9 mouse cellular contexts compared by ENCODE assay signal in genomic region chr9:44652027-44652426, GRCm38 (mm10). TPM values are rescaled to one million over a fixed set of nuclear protein-coding genes. Genes with fewer than 3 reads are reported as not detected.
DNase-seq lines count a peak whose midpoint lies in the region; ATAC-seq and TF ChIP-seq lines count a peak whose summit lies in the region.
"Had no signal": no experiment of that assay in that cellular context is flagged by ENCODE, and none has a peak within 500 bp of the region (broad histone marks: within the 10 kb centered on the region; RNA-seq: fewer than 3 reads in every experiment).

No protein-coding gene starts in this region.

- no peak overlapping the region for H3K9ac ChIP-seq in intestine, postnatal 0 days (ENCODE audit: low read depth, low read length)
- H3K9ac ChIP-seq in midbrain, embryonic 13.5 days (replicated peaks): no peak overlapping the region

- intact Hi-C loops in gastrocnemius, postnatal 36 days (cut with DNase I): loop anchor here (2.0 kb wide), 1 partner anchor 145 kb away; no protein-coding TSS in a partner anchor
- intact Hi-C loops in left cerebral cortex, postnatal 4 days (cut with DNase I): loop anchor here (1.0 to 10.0 kb wide), 3 partner anchors 83 to 493 kb away; partner anchors contain the start of genes Phldb1 and Upk2

- H3K27ac ChIP-seq in intestine, postnatal 0 days (ENCODE audit: low read depth, low read length): no peak overlapping the region
- no peak overlapping the region for H3K27ac ChIP-seq in midbrain, embryonic 13.5 days

- no peaks in the 10 kb centered on the region for H3K4me1 ChIP-seq in intestine, postnatal 0 days (replicated peaks; ENCODE audit: control insufficient read depth, insufficient read depth, low read length)
- peaks cover 8% of the 10 kb centered on the region; the same call in 1 of the 2 replicates for H3K4me1 ChIP-seq in midbrain, embryonic 13.5 days (replicated peaks)

- WGBS in intestine, postnatal 0 days: 15% methylated on average over 8 of the region's 8 CpGs
- 9% methylated on average over 8 of the region's 8 CpGs for WGBS in midbrain, embryonic 13.5 days

- TF ChIP-seq CTCF in intestine, postnatal 0 days (IDR thresholded peaks at IDR 0.05; ENCODE audit: low read depth): peak; percentile 93

- no peaks in the 10 kb centered on the region for H3K27me3 ChIP-seq in intestine, postnatal 0 days (replicated peaks; ENCODE audit: control insufficient read depth, insufficient read depth, low read length)
- no peaks in the 10 kb centered on the region for H3K27me3 ChIP-seq in midbrain, embryonic 13.5 days

- H3K36me3 ChIP-seq in intestine, postnatal 0 days (ENCODE audit: control insufficient read depth, insufficient read depth): no peaks in the 10 kb centered on the region
- no peaks in the 10 kb centered on the region for H3K36me3 ChIP-seq in midbrain, embryonic 13.5 days
- H3K36me3 ChIP-seq: G1E had no signal

- no peak overlapping the region for H3K4me3 ChIP-seq in intestine, postnatal 0 days (ENCODE audit: low read depth, low read length)
- H3K4me3 ChIP-seq in midbrain, embryonic 13.5 days (replicated peaks): no peak overlapping the region

- no peak overlapping the region for H3K4me2 ChIP-seq in intestine, postnatal 0 days (replicated peaks; ENCODE audit: low read depth)
- H3K4me2 ChIP-seq in midbrain, embryonic 13.5 days (replicated peaks): no peak overlapping the region

- DNase-seq in ovary, postnatal 10 days (ENCODE audit: low spot score): peak; percentile 31
- DNase-seq in ovary, adult 18-20 months (ENCODE audit: low spot score): no peak
- DNase-seq in embryo, embryonic 10 days (ENCODE audit: low spot score): peak; percentile 75
- DNase-seq in gastrocnemius, postnatal 36 days: peak; percentile 71 to 74
- DNase-seq in left cerebral cortex, postnatal 4 days: peak; percentile 77
- peak; percentile 53 to 84 for DNase-seq in spleen, postnatal 10 days (ENCODE audit: low spot score in 2 of 2)

- ATAC-seq in intestine, postnatal 0 days: peak; percentile 42
- peak; percentile 91 for ATAC-seq in midbrain, embryonic 13.5 days

- H3K9me3 ChIP-seq in intestine, postnatal 0 days (ENCODE audit: control insufficient read depth): no peaks in the 10 kb centered on the region
- no peaks in the 10 kb centered on the region for H3K9me3 ChIP-seq in midbrain, embryonic 13.5 days
- H3K9me3 ChIP-seq: G1E had no signal

RNA-seq across cellular contexts. Expression of gene Treh, which starts 21.0 kb away (rescaled TPM):
- not detected for total RNA-seq in gastrocnemius, postnatal 36 days (2021)
- 2.1 and 2.4 TPM in 2 replicates for polyA plus RNA-seq in intestine, postnatal 0 days (2015; fragmentation: Nextera tagmentation; extraction: Ambion mirVana)
- total RNA-seq in left cerebral cortex, postnatal 4 days (2021): not detected
- not detected in 2 replicates for polyA plus RNA-seq in midbrain, embryonic 13.5 days (2015; fragmentation: Nextera tagmentation; extraction: Ambion mirVana)
- total RNA-seq: G1E had no signal
- polyA plus RNA-seq: G1E had no signal

RNA-seq across cellular contexts. Expression of gene Ddx6, which starts 47.3 kb away (rescaled TPM):
- total RNA-seq in gastrocnemius, postnatal 36 days (2021): 10 to 100 TPM; 57.4 to 60.7 TPM
- 7.3 and 9.5 TPM in 2 replicates for polyA plus RNA-seq in intestine, postnatal 0 days (2015; fragmentation: Nextera tagmentation; extraction: Ambion mirVana)
- total RNA-seq in left cerebral cortex, postnatal 4 days (2021): 100 to 1,000 TPM; 144 to 146 TPM
- polyA plus RNA-seq in midbrain, embryonic 13.5 days (2015; fragmentation: Nextera tagmentation; extraction: Ambion mirVana): 27.5 and 28.1 TPM in 2 replicates
